Mouse (Mus musculus): Measurements from ENCODE around the gene Nolc1. TPM values are rescaled to one million over a fixed set of nuclear protein-coding genes. Genes with fewer than 3 reads are reported as not detected.
A peak's percentile ranks its signal among the peaks of the same experiment; 100 is the strongest.
"Not testable (repeated sequence)": the region's sequence is repeated elsewhere in the genome, so short reads cannot be mapped to it uniquely, and the experiment has no call there.

Gene Nolc1
- total RNA-seq, 2 experiments from 2014 or later, result 37.6 to 38.8 TPM

- intact Hi-C loops (cut with DNase I), result no loop called here
- DNase-seq (ENCODE audit: low spot score in 2 of 2), result no peak
These were observed 1.4 kb upstream of the Nolc1 start for GRCm38 (mm10) chr19:46074266-46074665.

- DNase-seq (ENCODE audit: low spot score in 2 of 2), result no peak
- intact Hi-C loops (cut with DNase I), result no loop called here
These were observed 2.9 kb downstream of the Nolc1 start for GRCm38 (mm10) chr19:46078535-46078934.

- intact Hi-C loops (cut with DNase I), result no loop called here
- DNase-seq (ENCODE audit: low spot score in 2 of 2), result no peak
These were observed 9.5 kb downstream of the Nolc1 start for GRCm38 (mm10) chr19:46085185-46085584.

- peak; percentile 76 to 79 for DNase-seq (ENCODE audit: low spot score in 2 of 2)
- intact Hi-C loops (cut with DNase I), result no loop called here
These were observed 10.7 kb downstream of the Nolc1 start for GRCm38 (mm10) chr19:46086337-46086736.

- intact Hi-C loops (cut with DNase I), result no loop called here
- no peak for DNase-seq (ENCODE audit: low spot score in 2 of 2)
These were observed 12.2 kb downstream of the Nolc1 start for GRCm38 (mm10) chr19:46087871-46088270.

GRCm38 (mm10) chr19:46091641-46092040 lies 16.0 kb downstream of the Nolc1 start:
- intact Hi-C loops (cut with DNase I), result no loop called here
- DNase-seq (ENCODE audit: low spot score in 2 of 2), result no peak

- intact Hi-C loops (cut with DNase I), result no loop called here
- DNase-seq (ENCODE audit: low spot score in 2 of 2), result no peak
These were observed 18.5 kb downstream of the Nolc1 start for GRCm38 (mm10) chr19:46094144-46094543.

- DNase-seq (ENCODE audit: low spot score in 2 of 2), result peak; percentile 35 to 40
- intact Hi-C loops (cut with DNase I), result no loop called here
These were observed 19.6 kb downstream of the Nolc1 start for GRCm38 (mm10) chr19:46095291-46095690.

GRCm38 (mm10) chr19:46096396-46096795 lies 20.7 kb downstream of the Nolc1 start:
- DNase-seq (ENCODE audit: low spot score in 2 of 2), result no peak
- intact Hi-C loops (cut with DNase I), result no loop called here

- no peak for DNase-seq (ENCODE audit: low spot score in 2 of 2)
- intact Hi-C loops (cut with DNase I), result no loop called here
These were observed 23.9 kb downstream of the Nolc1 start for GRCm38 (mm10) chr19:46099561-46099960.

GRCm38 (mm10) chr19:46103437-46104186 lies 27.9 kb downstream of the Nolc1 start:
- DNase-seq (ENCODE audit: low spot score in 2 of 2), result no peak
- intact Hi-C loops (cut with DNase I), result no loop called here

- DNase-seq (ENCODE audit: low spot score in 2 of 2), result no peak
- intact Hi-C loops (cut with DNase I), result no loop called here
These were observed 28.5 kb downstream of the Nolc1 start for GRCm38 (mm10) chr19:46104187-46104557.

- no peak for DNase-seq (ENCODE audit: low spot score in 2 of 2)
- intact Hi-C loops (cut with DNase I), result no loop called here
These were observed 34.6 kb downstream of the Nolc1 start for GRCm38 (mm10) chr19:46110214-46110613.

- intact Hi-C loops (cut with DNase I), result no loop called here
- no peak for DNase-seq (ENCODE audit: low spot score in 2 of 2)
These were observed 35.1 kb downstream of the Nolc1 start for GRCm38 (mm10) chr19:46110781-46111180.

GRCm38 (mm10) chr19:46114617-46115016 lies 39.0 kb downstream of the Nolc1 start:
- DNase-seq (ENCODE audit: low spot score in 2 of 2), result no peak
- intact Hi-C loops (cut with DNase I), result no loop called here

GRCm38 (mm10) chr19:46119458-46119857 lies 43.8 kb downstream of the Nolc1 start:
- no peak for DNase-seq (ENCODE audit: low spot score in 2 of 2)
- intact Hi-C loops (cut with DNase I), result no loop called here

- intact Hi-C loops (cut with DNase I), result no loop called here
- DNase-seq (ENCODE audit: low spot score in 2 of 2), result no peak
These were observed 45.2 kb downstream of the Nolc1 start for GRCm38 (mm10) chr19:46120872-46121271.

GRCm38 (mm10) chr19:46123876-46124275 lies 48.2 kb downstream of the Nolc1 start:
- no peak for DNase-seq (ENCODE audit: low spot score in 2 of 2)
- intact Hi-C loops (cut with DNase I), result no loop called here

- DNase-seq (ENCODE audit: low spot score in 2 of 2), result no peak
- intact Hi-C loops (cut with DNase I), result no loop called here
These were observed 49.0 kb downstream of the Nolc1 start for GRCm38 (mm10) chr19:46124651-46125050.

GRCm38 (mm10) chr19:46126301-46126700 lies 50.6 kb downstream of the Nolc1 start:
- intact Hi-C loops (cut with DNase I), result no loop called here
- no peak for DNase-seq (ENCODE audit: low spot score in 2 of 2)

GRCm38 (mm10) chr19:46129737-46130136 lies 54.1 kb downstream of the Nolc1 start:
- intact Hi-C loops (cut with DNase I); DNase-seq (ENCODE audit: low spot score in 2 of 2): not testable (repeated sequence)

- intact Hi-C loops (cut with DNase I), result no loop called here
- DNase-seq (ENCODE audit: low spot score in 2 of 2), result no peak
These were observed 55.6 kb downstream of the Nolc1 start for GRCm38 (mm10) chr19:46131283-46131682.
